Mouse (Mus musculus) liver, embryonic 14.5 days (tissue): ENCODE measurements around the gene Zfp618. TPM values are rescaled to one million over a fixed set of nuclear protein-coding genes. Genes with fewer than 3 reads are reported as not detected.

Experiments
- ATAC-seq: fragments of 200-750 bp; cut with Nextera tagmentation; 2 replicates; pipeline ENCODE4 v1.8.0; 2017; ENCODE audit warnings: moderate number of reproducible peaks, mild to moderate bottlenecking, moderate library complexity; ENCODE audit not compliant: insufficient read depth
- DNase-seq, 3 experiments: peaks; one replicate each; pipeline ENCODE4 v3.0.0-alpha.2; 2012 to 2013; ENCODE audit warnings: low read depth in 3 of 3, low spot score in 3 of 3
- H3K27ac ChIP-seq: fragments of 300-500 bp; sonication (generic); 2 replicates; pipeline ENCODE4 v1.5.1; 2014; ENCODE audit warnings: moderate library complexity, mild to moderate bottlenecking, control low read depth, inconsistent platforms
- H3K27me3 ChIP-seq: fragments of 300-500 bp; sonication (generic); 2 replicates; pipeline ENCODE4 v1.6.1; 2014; ENCODE audit warnings: mild to moderate bottlenecking, low read length, moderate library complexity; ENCODE audit not compliant: control insufficient read depth, insufficient read depth
- H3K36me3 ChIP-seq: fragments of 300-500 bp; sonication (generic); replicated peaks from 2 replicates; pipeline ENCODE4 v1.6.1; 2014; ENCODE audit warnings: low read depth; ENCODE audit not compliant: control insufficient read depth, insufficient read depth
- H3K4me1 ChIP-seq, 2 experiments: fragments of 200-500 bp in 1 of 2; fragments of 300-500 bp in 1 of 2; sonication (generic) in 1 of 2; replicated peaks; 2 replicates each; pipeline ENCODE4 v1.6.1; 2012 to 2014; ENCODE audit warnings: antibody characterized with exemption in 1 of 2, inconsistent platforms in 1 of 2, low read length in 1 of 2; ENCODE audit not compliant: control insufficient read depth in 2 of 2, insufficient read depth in 2 of 2
- H3K4me2 ChIP-seq: fragments of 300-500 bp; sonication (generic); 2 replicates; pipeline ENCODE4 v1.6.1; 2014; ENCODE audit warnings: low read depth, mild to moderate bottlenecking, control low read depth, moderate library complexity
- H3K4me3 ChIP-seq, 2 experiments: fragments of 200-500 bp in 1 of 2; fragments of 300-500 bp in 1 of 2; sonication (generic) in 1 of 2; 2 replicates each; pipeline ENCODE4 v1.5.1; 2012 to 2014; ENCODE audit warnings: low read depth in 2 of 2, low read length in 2 of 2, mild to moderate bottlenecking in 2 of 2, control low read depth in 1 of 2, inconsistent platforms in 1 of 2, moderate library complexity in 1 of 2; ENCODE audit not compliant: insufficient read depth in 1 of 2
- H3K9ac ChIP-seq: fragments of 300-500 bp; sonication (generic); replicated peaks from 2 replicates; pipeline ENCODE4 v1.6.1; 2014; ENCODE audit warnings: mild to moderate bottlenecking, control low read depth, moderate library complexity
- H3K9me3 ChIP-seq: fragments of 300-500 bp; sonication (generic); 2 replicates; pipeline ENCODE4 v1.6.1; 2016; ENCODE audit warnings: low read length, mixed read lengths; ENCODE audit not compliant: control insufficient read depth
- CTCF ChIP-seq: IDR thresholded peaks from 2 replicates; pipeline ENCODE4 v1.5.1; 2016; ENCODE audit warnings: antibody characterized with exemption, low read depth, control low read depth
- EP300 ChIP-seq: IDR thresholded peaks from 2 replicates; pipeline ENCODE4 v1.6.1; 2016; ENCODE audit warnings: antibody characterized with exemption, low read depth
- WGBS: fragments of 180-500 bp; shearing (Covaris S2); extraction: QIAGEN DNeasy Blood & Tissue Kit; methylation state at CpG from one replicate; pipeline ENCODE4 v1.1.7; 2014; ENCODE audit not compliant: insufficient replicate concordance; 5-methylcytosine and 5-hydroxymethylcytosine counted together
- polyA plus RNA-seq, 2 experiments: library from polyadenylated mRNA; depleted of rRNA in 1 of 2; stranded (reverse) in 1 of 2; unstranded in 1 of 2; fragments of >200 nt; fragmentation: Nextera tagmentation in 1 of 2; extraction: Ambion mirVana in 1 of 2; gene quantifications; 2 replicates each; pipeline versions ENCODE4 v1.2.1 to v1.2.3; 2012 to 2014

Gene Zfp618
- polyA plus RNA-seq, 2 experiments = 1.5 TPM

- Histone ChIP-seq H3K36me3 (no peaks in the 10 kb centered on the region), H3K4me2 (no peak overlapping the region), H3K9ac (no peak overlapping the region), H3K27ac (no peak overlapping the region), H3K4me1 (peaks cover 0 to 29% of the 10 kb centered on the region in 2 experiments; a peak in 2 of 4 replicates), H3K9me3 (no peaks in the 10 kb centered on the region), H3K27me3 (no peaks in the 10 kb centered on the region), H3K4me3 (no peak overlapping the region)
- no peak for ATAC-seq
- 72% methylated on average over 11 of the region's 11 CpGs for WGBS
- no peak for DNase-seq
- TF ChIP-seq CTCF (no peak), EP300 (no peak)
These were observed 35.1 kb downstream of the Zfp618 start for GRCm38 (mm10) chr4:63000316-63001055.

- H3K4me1 ChIP-seq = peaks cover 0 to 40% of the 10 kb centered on the region in 2 experiments; a peak in 2 of 4 replicates
- ATAC-seq = no peak
- H3K27ac ChIP-seq = no peak overlapping the region
- H3K4me2 ChIP-seq = no peak overlapping the region
- no peak for TF ChIP-seq CTCF
- no peak for TF ChIP-seq EP300
- H3K4me3 ChIP-seq = no peak overlapping the region
- no peaks in the 10 kb centered on the region for H3K36me3 ChIP-seq
- no peak overlapping the region for H3K9ac ChIP-seq
- H3K27me3 ChIP-seq = no peaks in the 10 kb centered on the region
- no peak for DNase-seq
- no peaks in the 10 kb centered on the region for H3K9me3 ChIP-seq
- WGBS = 72% methylated on average over 1 of the region's 1 CpGs
These were observed 37.0 kb downstream of the Zfp618 start for GRCm38 (mm10) chr4:63002386-63002785.

- DNase-seq = no peak
- Histone ChIP-seq H3K27ac (no peak overlapping the region), H3K4me3 (no peak overlapping the region), H3K36me3 (no peaks in the 10 kb centered on the region), H3K27me3 (no peaks in the 10 kb centered on the region), H3K4me1 (peaks cover 0 to 27% of the 10 kb centered on the region in 2 experiments; a peak in 2 of 4 replicates), H3K9ac (no peak overlapping the region), H3K4me2 (no peak overlapping the region), H3K9me3 (no peaks in the 10 kb centered on the region)
- 72% methylated on average over 11 of the region's 11 CpGs for WGBS
- no peak for ATAC-seq
- TF ChIP-seq CTCF (no peak), EP300 (no peak)
These were observed 39.1 kb downstream of the Zfp618 start for GRCm38 (mm10) chr4:63004519-63004918.

- H3K27me3 ChIP-seq = no peaks in the 10 kb centered on the region
- H3K4me2 ChIP-seq = no peak overlapping the region
- DNase-seq (no peak), ATAC-seq (no peak)
- H3K4me1 ChIP-seq = peaks cover 0 to 21% of the 10 kb centered on the region in 2 experiments; a peak in 2 of 4 replicates
- no peaks in the 10 kb centered on the region for H3K9me3 ChIP-seq
- TF ChIP-seq CTCF = no peak
- WGBS = 60% methylated on average over 10 of the region's 10 CpGs
- H3K36me3 ChIP-seq = no peaks in the 10 kb centered on the region
- H3K27ac ChIP-seq = no peak overlapping the region
- no peak overlapping the region for H3K9ac ChIP-seq
- no peak overlapping the region for H3K4me3 ChIP-seq
These were observed 40.2 kb downstream of the Zfp618 start for GRCm38 (mm10) chr4:63005446-63006185.
